Mouse (Mus musculus) hindbrain, postnatal 0 days (tissue): ENCODE measurements around the gene Ttc21a. TPM values are rescaled to one million over a fixed set of nuclear protein-coding genes. Genes with fewer than 3 reads are reported as not detected.

ENCODE experiments used
- ATAC-seq: fragments of 200-750 bp; cut with Nextera tagmentation; 2 replicates; pipeline ENCODE4 v1.8.0; 2017; ENCODE audit warnings: mild to moderate bottlenecking, moderate TSS enrichment, moderate library complexity
- DNase-seq: peaks from one replicate; pipeline ENCODE4 v3.0.0-alpha.2; 2015; ENCODE audit warnings: low spot score
- H3K27ac ChIP-seq: fragments of 300-500 bp; sonication (generic); 2 replicates; pipeline ENCODE4 v1.5.1; 2014; ENCODE audit warnings: mild to moderate bottlenecking
- H3K27me3 ChIP-seq: fragments of 300-500 bp; sonication (generic); 2 replicates; pipeline ENCODE4 v1.6.1; 2014; ENCODE audit warnings: low read length, mixed read lengths; ENCODE audit not compliant: insufficient read depth
- H3K36me3 ChIP-seq: fragments of 300-500 bp; sonication (generic); 2 replicates; pipeline ENCODE4 v1.6.1; 2014; ENCODE audit warnings: low read length, mixed read lengths; ENCODE audit not compliant: insufficient read depth
- H3K4me1 ChIP-seq: fragments of 300-500 bp; sonication (generic); 2 replicates; pipeline ENCODE4 v1.6.1; 2014; ENCODE audit warnings: antibody characterized with exemption, low read length, mixed read lengths; ENCODE audit not compliant: insufficient read depth
- H3K4me2 ChIP-seq: fragments of 300-500 bp; sonication (generic); 2 replicates; pipeline ENCODE4 v1.6.1; 2014; ENCODE audit warnings: low read depth, mild to moderate bottlenecking, low read length, moderate library complexity, mixed read lengths
- H3K4me3 ChIP-seq: fragments of 300-500 bp; sonication (generic); 2 replicates; pipeline ENCODE4 v1.5.1; 2014; ENCODE audit warnings: low read length
- H3K9ac ChIP-seq: fragments of 300-500 bp; sonication (generic); replicated peaks from 2 replicates; pipeline ENCODE4 v1.6.1; 2014; ENCODE audit warnings: mild to moderate bottlenecking, low read length, moderate library complexity, mixed read lengths
- H3K9me3 ChIP-seq: fragments of 300-500 bp; sonication (generic); 2 replicates; pipeline ENCODE4 v1.6.1; 2016; ENCODE audit warnings: low read length, mixed read lengths
- CTCF ChIP-seq: IDR thresholded peaks from 2 replicates; pipeline ENCODE4 v1.5.1; 2016; ENCODE audit warnings: antibody characterized with exemption, control low read depth, low read depth
- WGBS: fragments of 180-500 bp; shearing (Covaris S2); extraction: QIAGEN DNeasy Blood & Tissue Kit; methylation state at CpG from one replicate; pipeline ENCODE4 v1.1.7; 2014; 5-methylcytosine and 5-hydroxymethylcytosine counted together
- polyA plus RNA-seq: library from polyadenylated mRNA; unstranded; fragments of >200 nt; fragmentation: Nextera tagmentation; extraction: Ambion mirVana; gene quantifications from 2 replicates; pipeline ENCODE4 v1.2.1, GENCODE M21; 2015
- total RNA-seq: library from RNA; depleted of rRNA; stranded (reverse); fragments of >200 nt; gene quantifications from 2 replicates; pipeline ENCODE4 v1.2.3, GENCODE M21; 2014

Gene Ttc21a
- total and polyA plus RNA-seq, 2 experiments from 2014 or later = 0.90 to 4.9 TPM

DNA sequence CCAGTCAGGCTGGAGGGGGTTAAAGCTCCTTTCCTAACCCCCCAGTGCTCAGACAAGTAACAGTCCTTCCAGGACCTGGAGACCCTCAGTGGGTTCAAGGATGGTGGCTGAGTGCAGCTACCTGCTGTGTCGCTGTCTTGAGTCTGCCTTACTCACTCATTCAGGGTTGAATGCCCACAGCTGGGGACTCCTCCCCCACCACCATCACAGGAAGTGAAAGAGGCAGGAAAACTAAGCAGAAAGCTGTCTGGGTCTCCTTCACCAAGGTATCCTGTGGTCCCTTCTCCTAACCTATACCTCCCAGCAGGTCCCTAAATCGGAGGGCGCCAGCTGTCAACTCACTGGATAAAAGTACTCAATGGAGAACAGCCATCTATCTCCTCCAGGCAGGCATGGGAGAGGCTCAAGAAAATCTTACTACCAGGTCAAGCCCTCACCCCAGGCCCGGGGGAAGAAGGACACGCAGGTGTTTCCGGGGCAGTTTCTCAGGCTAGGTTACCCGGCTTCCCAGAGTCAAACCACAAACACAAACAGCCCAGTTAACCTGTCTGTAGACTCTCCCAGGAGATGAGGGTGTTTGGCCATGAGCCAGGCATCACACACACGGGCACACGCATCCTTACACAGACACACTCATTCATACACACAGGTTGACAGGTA, 40.9 kb downstream of the Ttc21a start:
- no peak for ATAC-seq
- no peak for TF ChIP-seq CTCF
- Histone ChIP-seq H3K9me3 (no peaks in the 10 kb centered on the region), H3K27ac (no peak overlapping the region; the same call in 1 of the 2 replicates), H3K9ac (no peak overlapping the region), H3K4me2 (no peak overlapping the region), H3K27me3 (no peaks in the 10 kb centered on the region), H3K4me1 (peaks cover 27% of the 10 kb centered on the region), H3K36me3 (0 out of 2 replicates have a peak, but pooled peaks cover 3% of the 10 kb centered on the region), H3K4me3 (no peak overlapping the region)
- peak; percentile 25 for DNase-seq
- WGBS = 45% methylated on average over 9 of the region's 9 CpGs

DNA sequence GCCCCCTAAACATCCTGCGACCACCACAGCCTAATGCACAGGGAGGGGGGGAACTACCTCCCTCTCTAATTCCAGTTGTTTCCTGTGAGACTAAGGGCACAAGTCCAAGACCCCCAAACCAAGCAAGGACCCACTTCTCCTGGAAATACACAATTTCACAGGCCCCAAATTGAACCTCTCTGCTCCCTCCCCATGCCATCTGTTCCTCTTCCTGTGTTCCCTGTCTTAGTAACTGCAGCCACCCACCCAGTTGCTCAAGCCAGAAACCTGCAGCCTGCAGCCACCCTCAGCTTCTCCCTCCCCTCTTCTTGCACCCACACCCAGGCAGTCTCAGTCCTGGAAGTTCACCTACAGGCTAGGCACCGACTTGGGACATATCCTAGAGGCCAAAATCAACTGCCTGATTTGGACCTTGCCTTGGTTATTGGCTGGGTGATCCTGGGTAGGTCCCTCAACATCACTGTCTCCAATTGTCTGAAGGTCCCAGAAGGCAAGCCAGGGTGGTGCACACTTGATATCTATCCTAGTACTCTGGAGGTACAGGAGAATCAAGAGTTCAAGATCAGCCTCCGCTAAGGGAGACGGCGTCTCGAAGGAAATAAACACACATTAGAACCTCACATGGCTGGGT, 41.5 kb downstream of the Ttc21a start:
- Histone ChIP-seq H3K9me3 (no peaks in the 10 kb centered on the region), H3K4me1 (peaks cover 27% of the 10 kb centered on the region), H3K27me3 (no peaks in the 10 kb centered on the region), H3K27ac (no peak overlapping the region), H3K4me3 (no peak overlapping the region), H3K9ac (no peak overlapping the region), H3K4me2 (no peak overlapping the region), H3K36me3 (no peaks in the 10 kb centered on the region)
- DNase-seq = no peak
- ATAC-seq = no peak
- no peak for TF ChIP-seq CTCF
- 85% methylated on average over 6 of the region's 6 CpGs for WGBS

DNA sequence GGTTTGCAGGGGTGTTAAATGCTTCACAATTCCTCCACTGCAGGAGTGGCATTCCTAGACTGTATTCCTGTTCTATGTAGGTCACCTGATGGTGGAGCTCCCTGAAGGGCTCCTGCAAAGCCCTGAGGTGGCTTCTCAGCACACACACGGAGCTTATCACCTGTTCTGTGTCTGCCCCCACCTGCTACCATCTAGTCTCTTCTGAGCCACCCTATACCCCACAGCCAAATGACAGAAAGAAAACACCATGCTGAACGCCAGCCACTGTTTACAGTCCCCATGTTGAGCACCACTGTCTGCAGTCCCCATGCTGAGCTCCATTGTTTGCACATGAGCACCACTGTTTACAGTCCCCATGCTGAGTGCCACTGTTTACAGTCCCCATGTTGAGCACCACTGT, 42.3 kb downstream of the Ttc21a start:
- 48% methylated on average over 2 of the region's 2 CpGs for WGBS
- no peak for ATAC-seq
- no peaks in the 10 kb centered on the region for H3K27me3 ChIP-seq

DNA sequence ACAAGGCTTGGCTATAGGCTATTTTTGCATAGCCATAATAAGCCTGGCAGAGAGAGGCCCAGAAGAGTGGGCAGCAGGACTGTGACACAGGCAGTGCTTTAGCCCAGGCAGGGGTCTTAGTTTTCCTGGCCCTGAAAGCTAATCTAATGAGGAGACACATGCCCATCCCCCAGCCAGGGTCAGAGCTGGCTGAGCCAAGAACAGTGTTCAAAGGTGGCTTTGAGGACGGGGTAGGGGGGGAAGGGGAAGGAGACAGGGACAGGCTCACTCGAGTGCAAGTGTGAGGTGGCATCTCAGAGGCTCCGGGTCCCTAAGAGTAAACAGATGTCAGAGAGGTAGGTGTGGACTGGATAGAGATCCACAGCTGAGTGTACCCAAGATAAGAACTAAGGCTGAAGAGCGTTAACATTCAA, 43.4 kb downstream of the Ttc21a start:
- TF ChIP-seq CTCF = no peak
- H3K9me3 ChIP-seq = no peaks in the 10 kb centered on the region
- peak overlapping the region; percentile 92 for H3K4me2 ChIP-seq
- 10% methylated on average over 4 of the region's 4 CpGs for WGBS
- peaks cover 27% of the 10 kb centered on the region for H3K4me1 ChIP-seq
- no peaks in the 10 kb centered on the region for H3K27me3 ChIP-seq
- no peaks in the 10 kb centered on the region for H3K36me3 ChIP-seq
- H3K27ac ChIP-seq = peak overlapping the region; percentile 79
- 0 out of 2 replicates have a peak overlapping the region, but pooled peaks have one; percentile 59 for H3K4me3 ChIP-seq
- no peak overlapping the region; the same call in 1 of the 2 replicates for H3K9ac ChIP-seq
- DNase-seq (no peak), ATAC-seq (no peak)

More for the DNA sequence above, 42.3 kb downstream of the Ttc21a start:
- Histone ChIP-seq H3K4me1 (peaks cover 27% of the 10 kb centered on the region), H3K9ac (no peak overlapping the region), H3K4me3 (no peak overlapping the region), H3K36me3 (no peaks in the 10 kb centered on the region), H3K9me3 (no peaks in the 10 kb centered on the region), H3K27ac (no peak overlapping the region), H3K4me2 (no peak overlapping the region)
- no peak for TF ChIP-seq CTCF
- no peak for DNase-seq

DNA sequence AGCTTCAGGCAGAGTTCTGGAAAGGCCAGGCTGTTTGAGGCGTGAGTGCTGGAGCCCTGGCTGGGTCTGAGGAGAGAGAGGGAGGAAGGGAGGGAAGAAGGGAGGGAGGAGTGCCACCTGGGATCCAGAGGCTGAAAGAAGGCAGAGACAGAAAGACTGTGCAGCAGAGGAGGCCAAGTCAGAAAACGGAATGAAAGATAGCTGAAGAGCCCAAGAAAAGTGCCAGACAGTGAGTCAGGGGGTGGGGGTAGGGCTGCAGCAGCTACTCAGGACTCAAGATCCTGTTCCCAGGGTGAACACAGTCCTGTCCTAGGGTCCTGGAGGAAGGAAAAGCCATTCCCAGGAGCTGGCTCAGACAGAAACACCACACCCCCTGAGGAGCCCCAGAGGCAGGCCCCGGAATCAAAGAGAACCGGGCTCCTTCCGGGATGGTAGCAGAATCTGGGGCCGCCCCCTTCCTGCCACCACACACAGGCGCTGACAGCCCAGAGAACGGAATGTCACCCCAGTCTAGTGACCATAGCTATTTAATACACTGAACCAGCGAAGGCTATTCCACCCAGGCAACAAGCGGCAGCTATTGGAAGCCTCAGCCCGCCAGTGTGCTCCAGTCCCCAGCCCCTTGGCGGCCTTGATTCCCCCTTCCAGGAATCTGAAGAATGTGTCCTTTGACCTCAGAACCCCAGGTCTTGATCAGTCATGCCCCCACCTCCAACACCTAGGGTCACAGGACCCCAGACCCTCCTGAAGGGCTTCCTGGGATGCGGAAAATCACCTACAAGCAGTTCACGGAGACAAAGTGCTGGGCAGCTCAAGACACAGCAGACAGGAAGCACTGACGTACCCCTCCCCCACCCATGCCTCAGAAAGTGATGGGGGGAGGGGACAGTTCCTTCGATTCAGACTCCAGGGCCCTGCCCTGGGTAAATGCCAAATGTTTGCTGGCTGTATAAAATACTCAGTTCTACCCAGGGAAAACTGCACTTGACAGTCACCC, 44.1 kb downstream of the Ttc21a start:
- H3K4me1 ChIP-seq = peaks cover 27% of the 10 kb centered on the region
- no peaks in the 10 kb centered on the region for H3K27me3 ChIP-seq
- H3K27ac ChIP-seq = peak overlapping the region; percentile 79
- no peaks in the 10 kb centered on the region for H3K9me3 ChIP-seq
- no peak for TF ChIP-seq CTCF
- H3K36me3 ChIP-seq = no peaks in the 10 kb centered on the region
- H3K4me2 ChIP-seq = peak overlapping the region; percentile 92
- ATAC-seq (peak; percentile 44), DNase-seq (peak; percentile 60)
- WGBS = 6% methylated on average over 16 of the region's 16 CpGs
- H3K9ac ChIP-seq = peak overlapping the region; percentile 35
- H3K4me3 ChIP-seq = peak overlapping the region; percentile 59

DNA sequence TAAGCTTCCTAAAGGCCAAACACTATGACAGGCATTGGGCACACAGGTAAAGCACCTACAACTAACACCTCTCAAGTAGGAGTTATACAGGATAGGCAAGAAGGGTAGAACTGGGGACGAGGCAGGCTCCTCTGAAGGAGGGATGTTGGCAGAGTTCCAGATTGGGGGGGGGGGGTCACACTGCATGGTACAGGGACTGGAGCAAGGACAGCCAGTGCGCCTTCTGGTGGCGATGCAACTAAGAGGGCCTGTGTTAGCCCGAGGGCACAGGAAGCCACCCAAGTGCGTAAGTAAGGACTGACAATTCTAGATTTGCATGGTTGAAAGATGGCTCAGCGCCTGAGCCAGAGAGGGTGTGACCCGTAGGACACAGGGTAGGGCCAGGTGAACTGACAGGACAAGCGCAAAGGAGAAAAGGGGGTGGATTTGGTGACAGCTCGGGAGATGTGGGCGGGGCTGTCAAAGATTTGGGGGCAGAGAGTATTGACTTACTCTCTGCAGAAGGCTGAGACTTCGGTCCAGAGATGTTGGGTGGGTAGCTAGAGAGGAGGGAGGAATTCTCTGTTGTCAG, 44.9 kb downstream of the Ttc21a start:
- Histone ChIP-seq H3K4me1 (peaks cover 27% of the 10 kb centered on the region), H3K4me3 (peak overlapping the region; percentile 59), H3K9me3 (no peaks in the 10 kb centered on the region), H3K4me2 (peak overlapping the region; percentile 92), H3K27me3 (no peaks in the 10 kb centered on the region), H3K36me3 (no peaks in the 10 kb centered on the region), H3K27ac (peak overlapping the region; percentile 79; the same call in 1 of the 2 replicates), H3K9ac (peak overlapping the region; percentile 35; the same call in 1 of the 2 replicates)
- 5% methylated on average over 11 of the region's 11 CpGs for WGBS
- ATAC-seq = peak; percentile 51
- TF ChIP-seq CTCF = peak; percentile 67
- DNase-seq = peak; percentile 71
